Mouse (Mus musculus): ENCODE measurements around the gene Phkg2. TPM values are rescaled to one million over a fixed set of nuclear protein-coding genes. Genes with fewer than 3 reads are reported as not detected.

Phkg2 gene
- polyA plus RNA-seq, 1 experiment from 2014 or later = 40.5 TPM

DNA sequence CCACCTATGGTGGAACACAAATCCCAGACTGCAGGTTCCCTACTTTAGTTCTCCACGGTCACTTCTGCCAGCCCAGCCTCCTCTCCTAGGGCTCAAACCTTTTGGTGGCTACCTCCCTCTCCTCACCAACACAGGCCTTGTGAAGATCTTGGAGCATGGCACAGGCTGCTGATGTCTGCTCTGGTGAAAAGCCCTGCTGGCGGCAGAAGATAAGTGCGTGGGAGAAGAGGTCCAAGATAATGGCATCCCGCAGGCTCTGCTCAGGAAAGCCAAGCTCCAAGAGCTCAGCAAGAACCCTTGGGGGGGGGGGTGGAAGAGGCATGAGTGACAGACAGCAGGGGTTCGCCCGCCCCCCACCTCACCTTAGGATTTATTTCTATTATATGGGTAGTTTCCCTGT lies 13.0 kb downstream of the Phkg2 start:
- ATAC-seq (ENCODE audit: borderline replicate concordance, extremely low read depth, low FRiP score, low TSS enrichment) = no peak
- H3K27me3 ChIP-seq = no peaks in the 10 kb centered on the region
- no peak overlapping the region for H3K27ac ChIP-seq
- peaks cover 17% of the 10 kb centered on the region for H3K4me1 ChIP-seq
- H3K36me3 ChIP-seq = peaks cover 46% of the 10 kb centered on the region
- H3K4me3 ChIP-seq = no peak overlapping the region
- no peak overlapping the region for H3K9ac ChIP-seq
- H3K9me3 ChIP-seq = no peaks in the 10 kb centered on the region
- H3K4me2 ChIP-seq = no peak overlapping the region
- 81% methylated on average over 6 of the region's 6 CpGs for WGBS

GRCm38 (mm10) chr7:127587196-127587595 lies 14.1 kb downstream of the Phkg2 start:
- H3K4me2 ChIP-seq = peak overlapping the region; percentile 86
- peak overlapping the region; percentile 72; the same call in 1 of the 2 replicates for H3K27ac ChIP-seq
- no peaks in the 10 kb centered on the region for H3K27me3 ChIP-seq
- H3K9me3 ChIP-seq = no peaks in the 10 kb centered on the region
- H3K4me3 ChIP-seq = peak overlapping the region; percentile 65; the same call in 1 of the 2 replicates
- H3K9ac ChIP-seq = no peak overlapping the region; the same call in 1 of the 2 replicates
- 41% methylated on average over 5 of the region's 5 CpGs for WGBS
- peaks cover 48% of the 10 kb centered on the region for H3K36me3 ChIP-seq
- H3K4me1 ChIP-seq = peaks cover 17% of the 10 kb centered on the region
- ATAC-seq (ENCODE audit: borderline replicate concordance, extremely low read depth, low FRiP score, low TSS enrichment) = no peak

DNA sequence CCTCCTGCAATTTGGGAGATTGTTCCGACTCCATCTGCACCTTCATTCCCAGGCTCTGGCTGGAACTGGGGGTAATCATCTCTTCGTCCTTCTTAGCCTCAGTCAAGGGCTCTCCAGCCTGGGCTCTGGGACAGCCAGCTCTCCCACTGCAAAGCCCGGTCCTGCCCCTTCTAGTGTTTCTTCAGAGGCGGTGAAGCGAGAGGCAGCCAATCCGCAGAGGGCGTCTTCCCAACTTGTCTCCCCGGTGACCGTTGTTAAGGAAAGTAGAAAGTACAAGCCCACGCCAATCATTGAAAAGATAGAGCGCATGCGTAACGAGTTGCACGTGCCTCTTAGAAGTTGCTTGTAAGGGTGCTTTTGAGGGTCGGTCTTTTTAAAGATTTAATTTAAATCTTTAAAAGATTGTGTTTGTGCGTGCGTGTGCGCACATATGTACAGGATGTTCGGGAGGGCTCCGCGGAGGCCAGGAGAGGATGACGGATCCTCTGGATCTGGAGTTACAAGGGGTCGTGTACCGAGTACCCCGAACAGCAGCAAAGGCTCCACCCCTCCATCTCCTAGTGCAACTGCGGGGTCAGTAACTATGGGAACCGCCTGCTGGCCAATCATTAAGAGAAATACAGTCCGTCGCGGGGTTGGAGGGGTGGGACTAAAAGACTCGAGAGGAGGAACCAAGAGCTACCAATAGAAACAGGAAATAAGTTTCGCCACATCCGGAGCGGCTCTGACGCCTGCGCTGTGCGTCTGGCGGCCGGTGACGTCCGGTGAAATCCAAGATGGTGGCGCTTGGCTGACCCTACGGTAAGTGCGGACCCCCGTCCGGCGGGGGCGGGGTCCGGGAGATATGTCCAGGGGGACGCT lies 15.1 kb downstream of the Phkg2 start, which contains the start of the genes Ccdc189 and Rnf40:
Gene Ccdc189 (minus strand): TSS at position 585 of the 861 bp plus-strand sequence.
Gene Rnf40 (plus strand): TSS at position 757 of the 861 bp plus-strand sequence.
- Histone ChIP-seq H3K4me3 (peak within 1 kb of the TSS; percentile 65), H3K4me1 (peaks cover 17% of the 10 kb centered on the region), H3K36me3 (peaks cover 48% of the 10 kb centered on the region), H3K9me3 (no peaks in the 10 kb centered on the region), H3K27ac (peak within 1 kb of the TSS; percentile 72), H3K9ac (peak within 1 kb of the TSS; percentile 79), H3K4me2 (peak within 1 kb of the TSS; percentile 86), H3K27me3 (no peaks in the 10 kb centered on the region)
- ATAC-seq (ENCODE audit: borderline replicate concordance, extremely low read depth, low FRiP score, low TSS enrichment) = peak; percentile 98
- WGBS = under 1% methylated on average over 46 of the region's 50 CpGs

GRCm38 (mm10) chr7:127588901-127589300 lies 15.8 kb downstream of the Phkg2 start:
- Histone ChIP-seq H3K4me1 (peaks cover 17% of the 10 kb centered on the region), H3K9me3 (no peaks in the 10 kb centered on the region), H3K27me3 (no peaks in the 10 kb centered on the region), H3K4me3 (peak overlapping the region; percentile 65), H3K4me2 (peak overlapping the region; percentile 86), H3K36me3 (peaks cover 48% of the 10 kb centered on the region), H3K27ac (peak overlapping the region; percentile 38; the same call in 1 of the 2 replicates), H3K9ac (peak overlapping the region; percentile 79)
- ATAC-seq (ENCODE audit: borderline replicate concordance, extremely low read depth, low FRiP score, low TSS enrichment) = no peak
- WGBS = 3% methylated on average over 29 of the region's 29 CpGs

DNA sequence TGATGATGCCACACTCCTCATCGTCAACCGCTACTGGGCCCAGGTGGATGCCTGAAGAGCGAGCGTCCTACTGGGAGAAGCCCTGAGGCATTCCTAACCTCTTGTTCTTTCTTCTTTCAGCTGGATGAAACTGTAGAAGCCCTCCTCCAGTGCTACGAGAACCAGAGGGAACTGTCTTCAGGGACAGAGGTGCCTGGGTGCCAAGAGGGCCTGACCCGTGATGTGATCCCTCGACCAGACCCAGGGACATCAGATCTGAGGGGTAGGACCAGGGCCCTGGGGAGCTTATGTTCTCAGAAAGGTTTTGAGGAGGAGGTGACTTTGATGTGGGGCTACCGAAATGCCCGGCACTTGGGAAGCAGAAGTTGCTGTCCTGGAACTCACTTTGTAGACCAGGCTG lies 16.5 kb downstream of the Phkg2 start:
- Histone ChIP-seq H3K4me2 (peak overlapping the region; percentile 86), H3K36me3 (peaks cover 50% of the 10 kb centered on the region), H3K9ac (peak overlapping the region; percentile 79), H3K27me3 (no peaks in the 10 kb centered on the region), H3K4me3 (peak overlapping the region; percentile 65), H3K27ac (no peak overlapping the region), H3K4me1 (peaks cover 17% of the 10 kb centered on the region), H3K9me3 (no peaks in the 10 kb centered on the region)
- no peak for ATAC-seq (ENCODE audit: borderline replicate concordance, extremely low read depth, low FRiP score, low TSS enrichment)
- 91% methylated on average over 9 of the region's 9 CpGs for WGBS

GRCm38 (mm10) chr7:127591108-127591507 lies 18.0 kb downstream of the Phkg2 start:
- peaks cover 65% of the 10 kb centered on the region for H3K36me3 ChIP-seq
- H3K4me2 ChIP-seq = no peak overlapping the region
- ATAC-seq (ENCODE audit: borderline replicate concordance, extremely low read depth, low FRiP score, low TSS enrichment) = no peak
- H3K4me3 ChIP-seq = no peak overlapping the region
- peaks cover 17% of the 10 kb centered on the region for H3K4me1 ChIP-seq
- WGBS = 80% methylated on average over 10 of the region's 10 CpGs
- H3K27ac ChIP-seq = no peak overlapping the region
- H3K9ac ChIP-seq = no peak overlapping the region
- H3K27me3 ChIP-seq = no peaks in the 10 kb centered on the region
- H3K9me3 ChIP-seq = no peaks in the 10 kb centered on the region

DNA sequence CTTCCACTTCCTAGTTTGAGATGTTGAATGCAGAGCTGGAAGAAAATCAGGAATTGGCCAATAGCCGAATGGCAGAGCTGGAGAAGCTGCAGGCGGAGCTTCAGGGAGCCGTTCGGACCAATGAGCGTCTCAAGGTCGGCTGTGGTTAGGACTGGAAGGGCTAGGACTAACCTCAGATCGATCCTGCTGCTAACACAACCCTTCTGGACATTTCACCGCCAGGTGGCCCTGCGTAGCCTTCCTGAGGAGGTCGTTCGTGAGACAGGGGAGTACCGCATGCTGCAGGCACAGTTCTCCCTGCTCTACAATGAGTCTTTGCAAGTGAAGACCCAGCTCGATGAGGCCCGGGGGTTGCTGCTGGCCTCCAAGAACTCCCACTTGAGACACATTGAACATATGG lies 19.4 kb downstream of the Phkg2 start:
- no peak overlapping the region for H3K27ac ChIP-seq
- H3K4me2 ChIP-seq = no peak overlapping the region
- 87% methylated on average over 14 of the region's 14 CpGs for WGBS
- H3K4me1 ChIP-seq = peaks cover 10% of the 10 kb centered on the region
- H3K9ac ChIP-seq = no peak overlapping the region
- no peak for ATAC-seq (ENCODE audit: borderline replicate concordance, extremely low read depth, low FRiP score, low TSS enrichment)
- no peak overlapping the region for H3K4me3 ChIP-seq
- H3K27me3 ChIP-seq = no peaks in the 10 kb centered on the region
- H3K9me3 ChIP-seq = no peaks in the 10 kb centered on the region
- H3K36me3 ChIP-seq = peaks cover 79% of the 10 kb centered on the region

- no peaks in the 10 kb centered on the region for H3K27me3 ChIP-seq
- ATAC-seq (ENCODE audit: borderline replicate concordance, extremely low read depth, low FRiP score, low TSS enrichment) = no peak
- no peak overlapping the region for H3K9ac ChIP-seq
- H3K27ac ChIP-seq = no peak overlapping the region
- H3K4me2 ChIP-seq = no peak overlapping the region
- H3K9me3 ChIP-seq = no peaks in the 10 kb centered on the region
- 94% methylated on average over 17 of the region's 17 CpGs for WGBS
- peaks cover 99% of the 10 kb centered on the region for H3K36me3 ChIP-seq
- H3K4me3 ChIP-seq = no peak overlapping the region
- H3K4me1 ChIP-seq = no peaks in the 10 kb centered on the region
These were observed 23.6 kb downstream of the Phkg2 start for GRCm38 (mm10) chr7:127596747-127597146.

- no peak for ATAC-seq (ENCODE audit: borderline replicate concordance, extremely low read depth, low FRiP score, low TSS enrichment)
- 89% methylated on average over 7 of the region's 7 CpGs for WGBS
- H3K9ac ChIP-seq = no peak overlapping the region
These were observed 27.5 kb downstream of the Phkg2 start for GRCm38 (mm10) chr7:127600612-127601011.

GRCm38 (mm10) chr7:127601735-127602134 lies 28.6 kb downstream of the Phkg2 start:
- Histone ChIP-seq H3K4me2 (no peak overlapping the region), H3K27ac (no peak overlapping the region), H3K4me1 (no peaks in the 10 kb centered on the region), H3K9me3 (no peaks in the 10 kb centered on the region), H3K9ac (no peak overlapping the region), H3K27me3 (no peaks in the 10 kb centered on the region), H3K36me3 (peaks cover 82% of the 10 kb centered on the region), H3K4me3 (no peak overlapping the region)
- WGBS = 89% methylated on average over 4 of the region's 4 CpGs
- ATAC-seq (ENCODE audit: borderline replicate concordance, extremely low read depth, low FRiP score, low TSS enrichment) = no peak

More at GRCm38 (mm10) chr7:127600612-127601011, 27.5 kb downstream of the Phkg2 start:
- Histone ChIP-seq H3K4me2 (no peak overlapping the region), H3K9me3 (no peaks in the 10 kb centered on the region), H3K27ac (no peak overlapping the region), H3K4me1 (no peaks in the 10 kb centered on the region), H3K4me3 (no peak overlapping the region), H3K36me3 (peaks cover 87% of the 10 kb centered on the region), H3K27me3 (no peaks in the 10 kb centered on the region)

DNA sequence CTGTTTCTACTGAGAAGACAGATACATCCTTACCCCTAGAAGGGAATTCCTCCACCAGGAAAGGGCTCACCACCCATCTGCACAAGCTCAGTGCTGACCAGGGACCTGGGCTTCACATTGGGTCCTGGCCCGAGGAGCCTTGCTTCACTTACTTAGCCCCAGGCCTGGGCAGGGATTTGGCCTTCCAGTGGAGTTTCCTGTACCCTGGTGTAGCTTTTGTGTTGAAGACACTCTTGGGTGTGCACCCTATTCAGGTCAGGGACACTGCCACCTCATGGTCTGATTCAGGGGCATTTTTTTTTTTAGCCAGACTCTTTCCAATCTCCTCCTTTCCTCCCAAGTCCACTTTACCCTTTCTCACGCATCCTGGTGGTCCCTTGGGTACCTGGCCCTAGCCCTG lies 29.8 kb downstream of the Phkg2 start:
- no peak overlapping the region for H3K9ac ChIP-seq
- no peak for ATAC-seq (ENCODE audit: borderline replicate concordance, extremely low read depth, low FRiP score, low TSS enrichment)
- no peak overlapping the region for H3K4me2 ChIP-seq
- WGBS = 80% methylated on average over 2 of the region's 2 CpGs
- H3K4me1 ChIP-seq = peaks cover 5% of the 10 kb centered on the region; the same call in 1 of the 2 replicates
- H3K36me3 ChIP-seq = peaks cover 73% of the 10 kb centered on the region
- H3K9me3 ChIP-seq = no peaks in the 10 kb centered on the region
- H3K27ac ChIP-seq = no peak overlapping the region
- no peaks in the 10 kb centered on the region for H3K27me3 ChIP-seq
- no peak overlapping the region for H3K4me3 ChIP-seq

GRCm38 (mm10) chr7:127604256-127604655 lies 31.1 kb downstream of the Phkg2 start:
- H3K36me3 ChIP-seq = peaks cover 74% of the 10 kb centered on the region
- WGBS = 85% methylated on average over 10 of the region's 10 CpGs
- no peak for ATAC-seq (ENCODE audit: borderline replicate concordance, extremely low read depth, low FRiP score, low TSS enrichment)
- H3K4me1 ChIP-seq = peaks cover 5% of the 10 kb centered on the region; the same call in 1 of the 2 replicates
- H3K9ac ChIP-seq = no peak overlapping the region
- H3K4me2 ChIP-seq = no peak overlapping the region
- H3K27ac ChIP-seq = no peak overlapping the region
- no peak overlapping the region for H3K4me3 ChIP-seq
- no peaks in the 10 kb centered on the region for H3K27me3 ChIP-seq
- H3K9me3 ChIP-seq = no peaks in the 10 kb centered on the region
